Mouse (Mus musculus): ENCODE results near the gene Gps2.

DNA sequence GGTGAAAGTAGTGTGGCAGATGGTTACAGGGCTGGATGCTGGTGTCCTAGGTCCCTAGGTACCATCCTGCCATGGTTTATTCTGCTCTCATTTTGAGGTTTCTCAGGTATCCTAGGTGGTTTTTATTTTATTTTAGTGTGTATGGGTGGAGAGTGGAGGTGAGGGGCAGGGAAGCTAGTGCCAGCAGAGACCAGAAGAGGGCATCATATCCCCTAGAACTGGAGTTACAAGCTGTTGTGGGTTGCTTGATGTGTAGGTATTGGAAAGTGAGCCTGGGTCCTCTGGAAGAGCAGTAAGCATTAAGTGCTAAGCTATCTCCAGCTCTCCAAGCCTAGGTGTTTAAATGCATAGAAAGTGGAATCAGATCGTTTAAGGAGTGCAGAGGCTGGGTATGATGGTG is 38.6 kb downstream of the Gps2 start:
- TF ChIP-seq CTCF (conservative IDR thresholded peaks at IDR 0.05 in 1 of 2, IDR thresholded peaks at IDR 0.05 in 1 of 2; ENCODE audit: low read depth in 2 of 2, low read length in 2 of 2) (peak; percentile 55 to 81), RAD21 (IDR thresholded peaks at IDR 0.05; ENCODE audit: low read depth, low read length) (peak; percentile 75), MAZ (IDR thresholded peaks at IDR 0.05; ENCODE audit: low read depth, low read length) (no peak), MEF2A (IDR thresholded peaks at IDR 0.05; ENCODE audit: borderline replicate concordance, low read depth, low read length) (peak; percentile 42; the same call in 1 of the 2 replicates), IRF4 (IDR thresholded peaks at IDR 0.05; ENCODE audit: low read depth, low read length) (0 out of 2 replicates have a peak, but pooled peaks have one; percentile 18), POLR2A (IDR thresholded peaks at IDR 0.05; ENCODE audit: low read depth, low read length) (no peak), KAT2A (IDR thresholded peaks at IDR 0.05; ENCODE audit: insufficient replicate concordance, low read length) (no peak)
